Mouse (Mus musculus) limb, embryonic 10.5 days (tissue): ENCODE results near the gene Tectb. TPM values are rescaled to one million over a fixed set of nuclear protein-coding genes. Genes with fewer than 3 reads are reported as not detected.
"Not testable (repeated sequence)": the region's sequence is repeated elsewhere in the genome, so short reads cannot be mapped to it uniquely, and the experiment has no call there.

Experiments
- DNase-seq: peaks from one replicate; pipeline ENCODE4 v3.0.0-alpha.2; 2017; ENCODE audit warnings: low spot score
- H3K27ac ChIP-seq: fragments of 300-500 bp; sonication (generic); 2 replicates; pipeline ENCODE4 v1.5.1; 2016; ENCODE audit warnings: mild to moderate bottlenecking
- H3K27me3 ChIP-seq: fragments of 300-500 bp; sonication (generic); 2 replicates; pipeline ENCODE4 v1.6.1; 2016; ENCODE audit warnings: low read depth, mild to moderate bottlenecking; ENCODE audit not compliant: poor library complexity, severe bottlenecking
- H3K36me3 ChIP-seq: fragments of 300-500 bp; sonication (generic); 2 replicates; pipeline ENCODE4 v1.6.1; 2016; ENCODE audit warnings: mild to moderate bottlenecking, moderate library complexity
- H3K4me1 ChIP-seq: fragments of 300-500 bp; sonication (generic); 2 replicates; pipeline ENCODE4 v1.6.1; 2016
- H3K4me3 ChIP-seq: fragments of 300-500 bp; sonication (generic); 2 replicates; pipeline ENCODE4 v1.5.1; 2016; ENCODE audit warnings: mild to moderate bottlenecking, moderate library complexity
- H3K9me3 ChIP-seq: fragments of 300-500 bp; sonication (generic); replicated peaks from 2 replicates; pipeline ENCODE4 v1.6.1; 2016; ENCODE audit warnings: mild to moderate bottlenecking
- WGBS: fragments of 180-500 bp; shearing (Covaris S2); methylation state at CpG from one replicate; pipeline ENCODE4 v1.1.7; 2016; 5-methylcytosine and 5-hydroxymethylcytosine counted together
- polyA plus RNA-seq: library from polyadenylated mRNA; unstranded; fragments of >200 nt; fragmentation: Nextera tagmentation; extraction: Ambion mirVana; gene quantifications from 2 replicates; pipeline ENCODE4 v1.2.1, GENCODE M21; 2016

Gene Tectb
- polyA plus RNA-seq, 1 experiment from 2014 or later = not detected

GRCm38 (mm10) chr19:55148109-55148508 is 32.4 kb upstream of the Tectb start:
- Histone ChIP-seq H3K4me3 (no peak overlapping the region), H3K36me3 (no peaks in the 10 kb centered on the region), H3K9me3 (no peaks in the 10 kb centered on the region), H3K27ac (no peak overlapping the region), H3K4me1 (peaks cover 23% of the 10 kb centered on the region), H3K27me3 (no peaks in the 10 kb centered on the region)
- WGBS = 89% methylated on average over 6 of the region's 6 CpGs
- no peak for DNase-seq

GRCm38 (mm10) chr19:55149646-55150045 is 30.9 kb upstream of the Tectb start:
- H3K36me3 ChIP-seq = no peaks in the 10 kb centered on the region
- DNase-seq = no peak
- 60% methylated on average over 6 of the region's 6 CpGs for WGBS
- no peaks in the 10 kb centered on the region for H3K27me3 ChIP-seq
- H3K9me3 ChIP-seq = no peaks in the 10 kb centered on the region
- H3K27ac ChIP-seq = no peak overlapping the region
- H3K4me1 ChIP-seq = peaks cover 9% of the 10 kb centered on the region
- H3K4me3 ChIP-seq = no peak overlapping the region

- not testable (repeated sequence) for H3K36me3 ChIP-seq, H3K9me3 ChIP-seq, DNase-seq, H3K4me3 ChIP-seq, H3K27ac ChIP-seq, H3K27me3 ChIP-seq, H3K4me1 ChIP-seq
- 71% methylated on average over 6 of the region's 6 CpGs for WGBS
Measured at GRCm38 (mm10) chr19:55152274-55152673, 28.3 kb upstream of the Tectb start.

- Histone ChIP-seq H3K27ac (no peak overlapping the region), H3K4me1 (peaks cover 6% of the 10 kb centered on the region; the same call in 1 of the 2 replicates), H3K9me3 (no peaks in the 10 kb centered on the region), H3K27me3 (no peaks in the 10 kb centered on the region), H3K4me3 (no peak overlapping the region), H3K36me3 (no peaks in the 10 kb centered on the region)
- 91% methylated on average over 6 of the region's 6 CpGs for WGBS
- no peak for DNase-seq
Measured at GRCm38 (mm10) chr19:55152983-55153382, 27.6 kb upstream of the Tectb start.

GRCm38 (mm10) chr19:55157029-55157428 is 23.5 kb upstream of the Tectb start:
- WGBS = 88% methylated on average over 7 of the region's 7 CpGs
- H3K27me3 ChIP-seq = no peaks in the 10 kb centered on the region
- H3K36me3 ChIP-seq = no peaks in the 10 kb centered on the region
- H3K4me3 ChIP-seq = no peak overlapping the region
- no peaks in the 10 kb centered on the region for H3K4me1 ChIP-seq
- no peak overlapping the region for H3K27ac ChIP-seq
- no peak for DNase-seq
- H3K9me3 ChIP-seq = no peaks in the 10 kb centered on the region

GRCm38 (mm10) chr19:55158606-55159005 is 21.9 kb upstream of the Tectb start:
- Histone ChIP-seq H3K4me1 (no peaks in the 10 kb centered on the region), H3K36me3 (no peaks in the 10 kb centered on the region), H3K4me3 (no peak overlapping the region), H3K27ac (no peak overlapping the region), H3K9me3 (no peaks in the 10 kb centered on the region), H3K27me3 (no peaks in the 10 kb centered on the region)
- DNase-seq = no peak
- WGBS = 87% methylated on average over 8 of the region's 8 CpGs

- DNase-seq = no peak
- 73% methylated on average over 6 of the region's 6 CpGs for WGBS
- no peaks in the 10 kb centered on the region for H3K27me3 ChIP-seq
- no peaks in the 10 kb centered on the region for H3K4me1 ChIP-seq
- no peak overlapping the region for H3K27ac ChIP-seq
- H3K36me3 ChIP-seq = no peaks in the 10 kb centered on the region
- no peaks in the 10 kb centered on the region for H3K9me3 ChIP-seq
- no peak overlapping the region for H3K4me3 ChIP-seq
Measured at GRCm38 (mm10) chr19:55159826-55160225, 20.7 kb upstream of the Tectb start.

- 84% methylated on average over 4 of the region's 4 CpGs for WGBS
- Histone ChIP-seq H3K4me1 (no peaks in the 10 kb centered on the region), H3K4me3 (no peak overlapping the region), H3K27me3 (no peaks in the 10 kb centered on the region), H3K27ac (no peak overlapping the region), H3K9me3 (no peaks in the 10 kb centered on the region), H3K36me3 (no peaks in the 10 kb centered on the region)
- DNase-seq = no peak
Measured at GRCm38 (mm10) chr19:55162271-55162670, 18.3 kb upstream of the Tectb start.

GRCm38 (mm10) chr19:55164162-55164561 is 16.4 kb upstream of the Tectb start:
- no peaks in the 10 kb centered on the region for H3K36me3 ChIP-seq
- WGBS = 80% methylated on average over 1 of the region's 1 CpGs
- H3K9me3 ChIP-seq = no peaks in the 10 kb centered on the region
- no peak overlapping the region for H3K27ac ChIP-seq
- no peaks in the 10 kb centered on the region for H3K27me3 ChIP-seq
- H3K4me1 ChIP-seq = no peaks in the 10 kb centered on the region
- no peak for DNase-seq
- H3K4me3 ChIP-seq = no peak overlapping the region

- no peaks in the 10 kb centered on the region for H3K4me1 ChIP-seq
- no peak overlapping the region for H3K4me3 ChIP-seq
- 71% methylated on average over 1 of the region's 1 CpGs for WGBS
- no peaks in the 10 kb centered on the region for H3K27me3 ChIP-seq
- no peak for DNase-seq
- H3K9me3 ChIP-seq = peaks cover 4% of the 10 kb centered on the region; the same call in 1 of the 2 replicates
- no peaks in the 10 kb centered on the region for H3K36me3 ChIP-seq
- no peak overlapping the region for H3K27ac ChIP-seq
Measured at GRCm38 (mm10) chr19:55165183-55165865, 15.2 kb upstream of the Tectb start.

- no peak overlapping the region for H3K27ac ChIP-seq
- WGBS = 81% methylated on average over 4 of the region's 4 CpGs
- H3K4me3 ChIP-seq = no peak overlapping the region
- H3K36me3 ChIP-seq = no peaks in the 10 kb centered on the region
- peaks cover 4% of the 10 kb centered on the region; the same call in 1 of the 2 replicates for H3K9me3 ChIP-seq
- no peaks in the 10 kb centered on the region for H3K4me1 ChIP-seq
- no peak for DNase-seq
- H3K27me3 ChIP-seq = no peaks in the 10 kb centered on the region
Measured at GRCm38 (mm10) chr19:55165954-55166353, 14.6 kb upstream of the Tectb start.

- Histone ChIP-seq H3K4me3 (no peak overlapping the region), H3K9me3 (peaks cover 4% of the 10 kb centered on the region; the same call in 1 of the 2 replicates), H3K36me3 (no peaks in the 10 kb centered on the region), H3K27ac (no peak overlapping the region), H3K4me1 (no peaks in the 10 kb centered on the region), H3K27me3 (no peaks in the 10 kb centered on the region)
- WGBS = 94% methylated on average over 2 of the region's 2 CpGs
- no peak for DNase-seq
Measured at GRCm38 (mm10) chr19:55166741-55167140, 13.8 kb upstream of the Tectb start.

- Histone ChIP-seq H3K9me3 (peaks cover 4% of the 10 kb centered on the region; the same call in 1 of the 2 replicates), H3K27ac (no peak overlapping the region), H3K4me3 (no peak overlapping the region), H3K27me3 (no peaks in the 10 kb centered on the region), H3K4me1 (no peaks in the 10 kb centered on the region), H3K36me3 (no peaks in the 10 kb centered on the region)
- WGBS = 75% methylated on average over 2 of the region's 2 CpGs
- no peak for DNase-seq
Measured at GRCm38 (mm10) chr19:55167741-55168140, 12.8 kb upstream of the Tectb start.

GRCm38 (mm10) chr19:55168360-55168759 is 12.2 kb upstream of the Tectb start:
- no peak overlapping the region for H3K27ac ChIP-seq
- no peak for DNase-seq
- H3K4me1 ChIP-seq = no peaks in the 10 kb centered on the region
- no peak overlapping the region for H3K4me3 ChIP-seq
- H3K36me3 ChIP-seq = no peaks in the 10 kb centered on the region
- 76% methylated on average over 6 of the region's 6 CpGs for WGBS
- H3K27me3 ChIP-seq = no peaks in the 10 kb centered on the region
- H3K9me3 ChIP-seq = peaks cover 4% of the 10 kb centered on the region; the same call in 1 of the 2 replicates
